Mouse (Mus musculus) thymus, adult 2 months (tissue): ENCODE measurements at regions not wholly inside any gene's neighbourhood (a gene's known extent, or its start where the extent isn't known, plus 50 kb on each side); places are given as distances from the start of the nearest gene placed in this dataset.

Source experiments
- CTCF ChIP-seq: fragments of 200-500 bp; IDR thresholded peaks from 2 replicates; pipeline ENCODE4 v1.5.1; 2012; ENCODE audit warnings: mild to moderate bottlenecking, control low read depth, low read length, moderate library complexity, borderline replicate concordance; ENCODE audit not compliant: control insufficient read depth, poor library complexity, insufficient read depth; ENCODE audit errors: extremely low read depth
- POLR2A ChIP-seq: fragments of 200-500 bp; IDR thresholded peaks from 2 replicates; pipeline ENCODE4 v1.6.1; 2012; ENCODE audit warnings: mild to moderate bottlenecking, low read length, control low read depth, moderate library complexity; ENCODE audit not compliant: control insufficient read depth, poor library complexity, insufficient read depth; ENCODE audit errors: extremely low read depth

DNA sequence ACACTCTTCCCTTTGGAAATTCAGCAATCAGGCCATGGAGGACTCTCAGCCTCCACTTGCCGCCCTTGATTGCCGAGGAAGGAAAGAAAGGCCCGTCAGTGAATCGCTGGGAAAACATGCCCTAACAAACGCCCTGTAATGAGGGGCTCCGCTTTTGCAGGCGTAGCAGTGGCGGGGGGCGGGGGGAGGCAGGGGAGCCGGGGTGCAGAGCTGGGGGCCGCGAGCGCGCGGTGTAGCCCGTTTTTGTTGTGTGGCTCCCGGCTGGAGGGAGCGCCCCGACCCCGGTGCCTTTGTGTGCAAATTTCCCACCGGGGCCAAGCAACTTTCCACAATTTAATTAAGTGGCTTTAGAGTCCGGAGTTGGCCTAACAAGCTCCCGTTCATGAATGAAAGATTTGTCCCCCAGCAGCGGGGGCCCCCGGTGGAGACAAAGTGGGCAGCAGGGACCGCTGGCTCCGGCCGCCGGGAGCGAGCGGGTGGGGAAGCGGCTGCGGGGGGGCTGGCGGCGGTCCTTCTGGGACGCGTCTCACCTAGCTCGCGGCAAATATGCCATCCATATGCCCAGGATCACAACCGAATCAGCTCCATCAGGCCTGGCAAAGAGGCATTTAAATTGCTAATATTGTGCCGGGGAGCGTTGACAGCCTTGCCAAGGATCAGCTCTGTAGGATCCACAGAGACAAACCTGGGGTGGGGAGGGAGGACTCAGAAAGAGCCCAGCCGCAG is 333.0 kb downstream of the 3100002H09Rik start:
- TF ChIP-seq CTCF (no peak), POLR2A (no peak)
